Mouse (Mus musculus): Measurements from ENCODE around the gene Ick.

The Ick gene

GRCm38 (mm10) chr9:78188910-78189309 lies 79.9 kb downstream of the Ick start:
- no peak for DNase-seq (ENCODE audit: extremely low read depth, insufficient read length, low spot score)

GRCm38 (mm10) chr9:78190651-78191634 lies 82.0 kb downstream of the Ick start:
- DNase-seq (ENCODE audit: extremely low read depth, insufficient read length, low spot score), result peak; percentile 51

- peak; percentile 61 for DNase-seq (ENCODE audit: extremely low read depth, insufficient read length, low spot score)
These were observed 82.7 kb downstream of the Ick start for GRCm38 (mm10) chr9:78191736-78192135.

- peak; percentile 67 for DNase-seq (ENCODE audit: extremely low read depth, insufficient read length, low spot score)
These were observed 85.1 kb downstream of the Ick start for GRCm38 (mm10) chr9:78193902-78194597.

- no peak for DNase-seq (ENCODE audit: extremely low read depth, insufficient read length, low spot score)
These were observed 86.0 kb downstream of the Ick start for GRCm38 (mm10) chr9:78195034-78195433.

GRCm38 (mm10) chr9:78197801-78198200 lies 88.8 kb downstream of the Ick start:
- DNase-seq (ENCODE audit: extremely low read depth, insufficient read length, low spot score), result no peak

GRCm38 (mm10) chr9:78204194-78204593 lies 95.2 kb downstream of the Ick start:
- no peak for DNase-seq (ENCODE audit: extremely low read depth, insufficient read length, low spot score)

- no peak for DNase-seq (ENCODE audit: extremely low read depth, insufficient read length, low spot score)
These were observed 100.0 kb downstream of the Ick start for GRCm38 (mm10) chr9:78208956-78209355.

- DNase-seq (ENCODE audit: extremely low read depth, insufficient read length, low spot score), result no peak
These were observed 101.1 kb downstream of the Ick start for GRCm38 (mm10) chr9:78210079-78210478.

- DNase-seq (ENCODE audit: extremely low read depth, insufficient read length, low spot score), result no peak
These were observed 101.8 kb downstream of the Ick start for GRCm38 (mm10) chr9:78210821-78211220.

GRCm38 (mm10) chr9:78211521-78211920 lies 102.5 kb downstream of the Ick start:
- DNase-seq (ENCODE audit: extremely low read depth, insufficient read length, low spot score), result no peak

GRCm38 (mm10) chr9:78212341-78213049 lies 103.5 kb downstream of the Ick start:
- DNase-seq (ENCODE audit: extremely low read depth, insufficient read length, low spot score), result no peak

- no peak for DNase-seq (ENCODE audit: extremely low read depth, insufficient read length, low spot score)
These were observed 108.1 kb downstream of the Ick start for GRCm38 (mm10) chr9:78217074-78217473.

Measured in 3134 (cell line).